19 mouse cellular contexts compared by ENCODE assay signal in the genomic region with DNA sequence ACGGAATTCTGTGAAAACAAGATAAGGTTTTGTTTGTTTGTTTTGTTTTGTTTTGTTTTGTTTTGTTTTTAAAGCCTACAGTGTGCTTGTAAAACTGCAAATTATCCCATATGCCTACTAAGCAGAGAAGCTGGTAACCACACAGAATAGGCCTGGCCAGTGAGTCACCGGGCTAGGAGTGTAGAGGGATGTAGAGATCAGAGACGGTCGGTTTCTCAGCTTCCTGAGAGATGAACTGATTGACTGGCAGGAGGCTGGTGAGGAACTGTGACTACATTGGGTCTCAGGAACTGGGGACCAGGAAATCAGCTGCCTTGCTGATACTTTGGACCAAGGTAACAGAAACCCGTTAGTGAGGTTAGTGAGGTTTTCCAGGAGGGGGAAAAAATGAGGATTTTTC.
"Had no signal": no experiment of that assay in that cellular context is flagged by ENCODE, and none has a peak within 500 bp of the region (broad histone marks: within the 10 kb centered on the region; RNA-seq: fewer than 3 reads in every experiment).

No protein-coding gene starts in this region.

- H3K4me1 ChIP-seq: liver, embryonic 13.5 days; stomach, embryonic 15.5 days had no signal

- H3K27ac ChIP-seq: kidney, embryonic 15.5 days; left cerebral cortex, adult 2 months; limb, embryonic 13.5 days; liver, embryonic 13.5 days; midbrain, embryonic 12.5 days; midbrain, embryonic 15.5 days; neural tube, embryonic 13.5 days; stomach, embryonic 15.5 days had no signal

- H3K36me3 ChIP-seq: kidney, embryonic 15.5 days; limb, embryonic 13.5 days; liver, embryonic 13.5 days; midbrain, embryonic 12.5 days; midbrain, embryonic 15.5 days; neural tube, embryonic 13.5 days; stomach, embryonic 15.5 days had no signal

- H3K4me3 ChIP-seq: kidney, embryonic 15.5 days; left cerebral cortex, adult 2 months; limb, embryonic 13.5 days; liver, embryonic 13.5 days; midbrain, embryonic 12.5 days; midbrain, embryonic 15.5 days; myocyte; neural tube, embryonic 13.5 days; stomach, embryonic 15.5 days had no signal

- H3K4me2 ChIP-seq: kidney, embryonic 15.5 days; limb, embryonic 13.5 days; liver, embryonic 13.5 days; midbrain, embryonic 12.5 days; midbrain, embryonic 15.5 days; neural tube, embryonic 13.5 days; stomach, embryonic 15.5 days had no signal

- DNase-seq: kidney, adult 8-10 months; kidney, postnatal 10 days; kidney, postnatal 36 days; layer of hippocampus, postnatal 36 days; liver; liver, embryonic 13.5 days; lung, adult 2 months; lung, postnatal 14 days; right cerebral cortex, postnatal 25 days; spleen, adult 18-20 months; thymus, postnatal 25 days had no signal

- H3K9me3 ChIP-seq: kidney, embryonic 15.5 days; limb, embryonic 13.5 days; liver, embryonic 13.5 days; midbrain, embryonic 12.5 days; midbrain, embryonic 15.5 days; neural tube, embryonic 13.5 days; stomach, embryonic 15.5 days had no signal

- H3K9ac ChIP-seq: kidney, embryonic 15.5 days; limb, embryonic 13.5 days; liver, embryonic 13.5 days; midbrain, embryonic 12.5 days; midbrain, embryonic 15.5 days; neural tube, embryonic 13.5 days; stomach, embryonic 15.5 days had no signal

- H3K27me3 ChIP-seq: kidney, embryonic 15.5 days; limb, embryonic 13.5 days; midbrain, embryonic 15.5 days; stomach, embryonic 15.5 days had no signal

- ATAC-seq: midbrain, embryonic 15.5 days had no signal
